Mouse (Mus musculus): ENCODE measurements around the gene Gm20388.

Gene Gm20388

GRCm38 (mm10) chr8:122640825-122641224 is 2730.2 kb downstream of the Gm20388 start:
- DNase-seq (ENCODE audit: low spot score in 2 of 2): no peak

- DNase-seq (ENCODE audit: low spot score in 2 of 2): no peak
Measured at GRCm38 (mm10) chr8:122641406-122641805, 2730.8 kb downstream of the Gm20388 start.

- DNase-seq (ENCODE audit: low spot score in 2 of 2): peak in 1 of 2 experiments; percentile 71
Measured at GRCm38 (mm10) chr8:122642071-122642470, 2731.4 kb downstream of the Gm20388 start.

GRCm38 (mm10) chr8:122644175-122644954 is 2733.7 kb downstream of the Gm20388 start:
- DNase-seq (ENCODE audit: low spot score in 2 of 2): no peak

GRCm38 (mm10) chr8:122646337-122646736 is 2735.7 kb downstream of the Gm20388 start:
- no peak for DNase-seq (ENCODE audit: low spot score in 2 of 2)

- DNase-seq (ENCODE audit: low spot score in 2 of 2): no peak
Measured at GRCm38 (mm10) chr8:122648192-122648970, 2737.7 kb downstream of the Gm20388 start.

- peak; percentile 74 to 77 for DNase-seq (ENCODE audit: low spot score in 2 of 2)
Measured at GRCm38 (mm10) chr8:122651326-122651921, 2740.8 kb downstream of the Gm20388 start.

- DNase-seq (ENCODE audit: low spot score in 2 of 2): no peak
Measured at GRCm38 (mm10) chr8:122652643-122653042, 2742.0 kb downstream of the Gm20388 start.

GRCm38 (mm10) chr8:122654768-122655167 is 2744.1 kb downstream of the Gm20388 start:
- DNase-seq (ENCODE audit: low spot score in 2 of 2): peak; percentile 80 to 85

- peak; percentile 73 to 89 for DNase-seq (ENCODE audit: low spot score in 2 of 2)
Measured at GRCm38 (mm10) chr8:122656056-122656999, 2745.7 kb downstream of the Gm20388 start.

- no peak for DNase-seq (ENCODE audit: low spot score in 2 of 2)
Measured at GRCm38 (mm10) chr8:122658149-122658806, 2747.6 kb downstream of the Gm20388 start.

GRCm38 (mm10) chr8:122658807-122659160 is 2748.1 kb downstream of the Gm20388 start:
- no peak for DNase-seq (ENCODE audit: low spot score in 2 of 2)

- DNase-seq (ENCODE audit: low spot score in 2 of 2): no peak
Measured at GRCm38 (mm10) chr8:122660022-122660421, 2749.4 kb downstream of the Gm20388 start.

- peak; percentile 83 to 89 for DNase-seq (ENCODE audit: low spot score in 2 of 2)
Measured at GRCm38 (mm10) chr8:122661138-122661537, 2750.5 kb downstream of the Gm20388 start.

- DNase-seq (ENCODE audit: low spot score in 2 of 2): no peak
Measured at GRCm38 (mm10) chr8:122661894-122662293, 2751.3 kb downstream of the Gm20388 start.

GRCm38 (mm10) chr8:122663106-122663505 is 2752.5 kb downstream of the Gm20388 start:
- DNase-seq (ENCODE audit: low spot score in 2 of 2): no peak

- no peak for DNase-seq (ENCODE audit: low spot score in 2 of 2)
Measured at GRCm38 (mm10) chr8:122663670-122664069, 2753.0 kb downstream of the Gm20388 start.

- DNase-seq (ENCODE audit: low spot score in 2 of 2): peak; percentile 89 to 94
Measured at GRCm38 (mm10) chr8:122665221-122665620, 2754.6 kb downstream of the Gm20388 start.

GRCm38 (mm10) chr8:122665667-122666316 is 2755.2 kb downstream of the Gm20388 start:
- peak; percentile 65 to 70 for DNase-seq (ENCODE audit: low spot score in 2 of 2)

- DNase-seq (ENCODE audit: low spot score in 2 of 2): peak; percentile 72 to 77
Measured at GRCm38 (mm10) chr8:122666338-122666764, 2755.7 kb downstream of the Gm20388 start.

Measured in heart, adult 9 months (tissue).